Mouse (Mus musculus) embryonic facial prominence, embryonic 12.5 days (tissue): ENCODE measurements around the gene Unc5cl. TPM values are rescaled to one million over a fixed set of nuclear protein-coding genes. Genes with fewer than 3 reads are reported as not detected.
A peak's percentile ranks its signal among the peaks of the same experiment; 100 is the strongest.

ENCODE experiments used
- ATAC-seq: fragments of 200-750 bp; cut with Nextera tagmentation; 2 replicates; pipeline ENCODE4 v1.8.0; 2017; ENCODE audit not compliant: insufficient number of reproducible peaks, insufficient read depth, low FRiP score, low TSS enrichment
- H3K27ac ChIP-seq: fragments of 300-500 bp; sonication (generic); 2 replicates; pipeline ENCODE4 v1.5.1; 2016; ENCODE audit warnings: mild to moderate bottlenecking
- H3K27me3 ChIP-seq: fragments of 300-500 bp; sonication (generic); 2 replicates; pipeline ENCODE4 v1.6.1; 2016; ENCODE audit warnings: mild to moderate bottlenecking, moderate library complexity
- H3K36me3 ChIP-seq: fragments of 300-500 bp; sonication (generic); 2 replicates; pipeline ENCODE4 v1.6.1; 2016; ENCODE audit warnings: mild to moderate bottlenecking
- H3K4me1 ChIP-seq: fragments of 300-500 bp; sonication (generic); 2 replicates; pipeline ENCODE4 v1.6.1; 2016
- H3K4me2 ChIP-seq: fragments of 300-500 bp; sonication (generic); replicated peaks from 2 replicates; pipeline ENCODE4 v1.6.1; 2016; ENCODE audit warnings: mild to moderate bottlenecking, moderate library complexity
- H3K4me3 ChIP-seq: fragments of 300-500 bp; sonication (generic); 2 replicates; pipeline ENCODE4 v1.5.1; 2016; ENCODE audit warnings: mild to moderate bottlenecking
- H3K9ac ChIP-seq: fragments of 300-500 bp; sonication (generic); 2 replicates; pipeline ENCODE4 v1.6.1; 2016; ENCODE audit warnings: mild to moderate bottlenecking, moderate library complexity
- H3K9me3 ChIP-seq: fragments of 300-500 bp; sonication (generic); 2 replicates; pipeline ENCODE4 v1.6.1; 2016; ENCODE audit warnings: mild to moderate bottlenecking, moderate library complexity
- WGBS: fragments of 180-500 bp; shearing (Covaris S2); methylation state at CpG from one replicate; pipeline ENCODE4 v1.1.7; 2016; 5-methylcytosine and 5-hydroxymethylcytosine counted together
- polyA plus RNA-seq: library from polyadenylated mRNA; unstranded; fragments of >200 nt; fragmentation: Nextera tagmentation; extraction: Ambion mirVana; gene quantifications from 2 replicates; pipeline ENCODE4 v1.2.1, GENCODE M21; 2016

Gene Unc5cl
- polyA plus RNA-seq, 1 experiment from 2014 or later, result 0.47 TPM

DNA sequence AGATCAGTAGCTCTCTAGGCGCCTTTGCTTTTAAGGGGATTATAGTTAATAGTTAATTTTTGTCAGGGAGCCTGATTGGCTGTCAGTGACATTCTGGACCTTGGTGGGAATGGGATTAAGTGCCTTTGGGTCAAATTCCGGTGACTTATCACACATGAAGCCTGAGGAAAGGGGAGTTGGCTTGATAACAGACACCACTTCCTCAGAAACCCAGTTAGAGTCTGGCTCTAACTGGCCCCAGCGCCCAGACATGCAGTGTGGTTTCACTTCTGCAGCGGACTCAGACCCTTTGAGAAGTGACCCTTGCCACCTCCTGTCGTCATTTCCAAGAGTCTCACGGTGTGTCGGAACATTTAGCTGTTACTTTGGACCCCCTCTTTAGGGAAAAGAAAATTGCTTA lies 36.5 kb upstream of the Unc5cl start:
- Histone ChIP-seq H3K27me3 (no peaks in the 10 kb centered on the region), H3K36me3 (peaks cover 34% of the 10 kb centered on the region), H3K4me3 (no peak overlapping the region), H3K4me2 (no peak overlapping the region), H3K27ac (no peak overlapping the region), H3K4me1 (no peaks in the 10 kb centered on the region), H3K9ac (no peak overlapping the region), H3K9me3 (no peaks in the 10 kb centered on the region)
- 66% methylated on average over 7 of the region's 7 CpGs for WGBS
- no peak for ATAC-seq

DNA sequence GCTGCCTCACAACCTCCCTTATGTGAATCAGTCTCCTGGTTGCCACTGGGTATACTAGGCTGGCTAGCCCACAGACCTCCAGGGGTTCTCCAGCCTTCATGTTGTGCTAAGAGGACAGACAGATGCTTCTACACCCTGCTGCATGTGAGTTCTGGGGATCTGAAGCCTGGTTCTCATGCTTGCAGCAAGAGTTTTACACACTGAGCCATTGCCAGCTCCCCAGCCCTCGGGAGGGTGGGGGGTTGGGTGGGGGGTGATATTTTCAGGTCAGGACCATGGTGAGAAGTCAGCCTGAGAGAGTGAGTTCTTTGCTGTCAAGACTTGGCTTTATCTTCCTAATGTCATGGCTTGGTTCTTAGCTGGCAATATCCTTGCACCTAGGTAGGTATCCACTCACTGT lies 35.9 kb upstream of the Unc5cl start:
- H3K36me3 ChIP-seq, result peaks cover 30% of the 10 kb centered on the region
- WGBS, result 76% methylated on average over 1 of the region's 1 CpGs
- H3K4me3 ChIP-seq, result no peak overlapping the region
- H3K4me1 ChIP-seq, result no peaks in the 10 kb centered on the region
- H3K27ac ChIP-seq, result no peak overlapping the region
- ATAC-seq, result no peak
- H3K9ac ChIP-seq, result no peak overlapping the region
- no peaks in the 10 kb centered on the region for H3K27me3 ChIP-seq
- no peak overlapping the region for H3K4me2 ChIP-seq
- H3K9me3 ChIP-seq, result no peaks in the 10 kb centered on the region

DNA sequence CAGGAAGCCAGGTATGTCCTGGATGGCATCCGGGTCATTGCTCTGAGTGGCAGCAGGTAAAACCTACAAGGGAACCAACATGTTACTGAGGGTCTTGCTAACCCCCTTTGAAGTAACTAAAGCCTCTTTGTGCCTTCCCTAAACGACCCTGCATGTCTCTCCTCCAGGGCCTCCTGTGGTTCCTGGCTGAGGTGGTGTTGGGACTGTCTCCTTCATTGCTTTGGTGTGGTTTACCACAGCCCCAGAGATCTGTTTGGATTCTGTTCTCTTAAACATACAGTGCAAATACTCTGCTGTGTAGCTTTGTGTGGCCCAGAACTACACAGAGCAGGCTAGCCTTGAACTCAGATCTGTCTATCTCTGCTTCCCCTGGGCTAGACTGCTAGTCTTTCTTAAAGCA lies 35.1 kb upstream of the Unc5cl start:
- Histone ChIP-seq H3K27ac (no peak overlapping the region), H3K9ac (no peak overlapping the region), H3K9me3 (no peaks in the 10 kb centered on the region), H3K27me3 (no peaks in the 10 kb centered on the region), H3K4me3 (no peak overlapping the region), H3K4me1 (no peaks in the 10 kb centered on the region), H3K4me2 (no peak overlapping the region), H3K36me3 (peaks cover 22% of the 10 kb centered on the region)
- WGBS, result 74% methylated on average over 2 of the region's 2 CpGs
- ATAC-seq, result no peak

DNA sequence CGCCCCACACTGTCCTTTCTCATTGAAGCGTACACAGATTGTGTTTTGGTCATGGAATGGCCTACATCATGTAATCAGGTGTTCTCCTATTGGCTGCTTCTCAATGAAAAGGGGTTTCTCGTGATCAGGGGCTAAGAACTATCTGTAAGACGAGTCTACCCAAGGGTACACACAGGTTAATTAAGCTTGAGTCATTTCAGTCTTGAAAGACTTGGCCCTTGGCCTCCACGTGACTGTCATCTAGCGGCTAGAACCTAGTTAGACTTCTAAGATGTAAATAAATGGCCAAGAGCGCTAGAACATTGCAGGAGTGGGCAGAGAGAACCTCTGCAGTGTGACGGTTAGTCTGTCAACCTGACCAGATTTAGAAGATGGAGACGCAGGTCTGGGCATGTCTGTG lies 30.5 kb upstream of the Unc5cl start:
- Histone ChIP-seq H3K27me3 (no peaks in the 10 kb centered on the region), H3K4me1 (peaks cover 21% of the 10 kb centered on the region), H3K9ac (no peak overlapping the region), H3K4me3 (no peak overlapping the region), H3K4me2 (no peak overlapping the region), H3K27ac (no peak overlapping the region), H3K36me3 (no peaks in the 10 kb centered on the region), H3K9me3 (no peaks in the 10 kb centered on the region)
- no peak for ATAC-seq
- 86% methylated on average over 9 of the region's 9 CpGs for WGBS

DNA sequence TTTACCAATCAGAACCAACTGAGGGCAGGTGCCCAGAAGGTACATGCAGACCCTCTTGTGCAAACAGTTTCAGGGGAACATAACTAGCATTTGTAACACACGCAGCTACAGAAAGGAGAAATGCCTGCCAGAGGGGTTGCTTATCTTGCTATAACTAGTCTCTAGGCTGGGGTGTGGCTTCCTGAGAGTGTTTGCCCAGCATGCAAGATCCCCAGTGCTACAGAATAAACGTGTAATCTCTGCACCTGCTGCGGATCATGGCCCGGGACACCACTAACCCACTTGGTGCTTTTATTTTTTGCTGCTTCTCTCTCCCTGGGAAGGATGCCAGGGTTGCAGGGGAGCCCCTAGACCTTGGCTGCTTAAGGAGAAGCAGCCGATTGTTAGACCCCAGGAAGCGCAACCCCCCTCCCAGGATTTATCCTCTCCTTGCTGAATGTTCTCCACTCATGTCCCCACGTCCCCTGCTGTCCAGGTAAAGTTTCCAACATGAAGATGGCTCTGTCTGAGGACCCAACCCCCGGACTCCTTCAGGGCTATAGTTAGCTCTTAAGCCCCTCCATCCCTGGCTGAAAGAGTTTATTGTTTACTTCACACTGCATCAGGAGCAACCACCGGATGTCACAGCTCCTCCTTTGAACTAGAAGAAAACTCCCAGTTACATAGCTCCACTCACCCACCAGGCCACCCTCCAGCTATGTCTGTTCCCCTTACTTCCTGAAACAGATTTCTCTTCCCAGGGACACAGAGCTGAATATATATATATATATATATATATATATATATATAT lies 28.7 kb upstream of the Unc5cl start:
- 39% methylated on average over 9 of the region's 9 CpGs for WGBS
- ATAC-seq, result no peak
- no peaks in the 10 kb centered on the region for H3K36me3 ChIP-seq
- H3K9ac ChIP-seq, result no peak overlapping the region
- no peak overlapping the region for H3K27ac ChIP-seq
- no peak overlapping the region for H3K4me2 ChIP-seq
- no peaks in the 10 kb centered on the region for H3K9me3 ChIP-seq
- no peak overlapping the region for H3K4me3 ChIP-seq
- H3K4me1 ChIP-seq, result peaks cover 21% of the 10 kb centered on the region
- H3K27me3 ChIP-seq, result no peaks in the 10 kb centered on the region

DNA sequence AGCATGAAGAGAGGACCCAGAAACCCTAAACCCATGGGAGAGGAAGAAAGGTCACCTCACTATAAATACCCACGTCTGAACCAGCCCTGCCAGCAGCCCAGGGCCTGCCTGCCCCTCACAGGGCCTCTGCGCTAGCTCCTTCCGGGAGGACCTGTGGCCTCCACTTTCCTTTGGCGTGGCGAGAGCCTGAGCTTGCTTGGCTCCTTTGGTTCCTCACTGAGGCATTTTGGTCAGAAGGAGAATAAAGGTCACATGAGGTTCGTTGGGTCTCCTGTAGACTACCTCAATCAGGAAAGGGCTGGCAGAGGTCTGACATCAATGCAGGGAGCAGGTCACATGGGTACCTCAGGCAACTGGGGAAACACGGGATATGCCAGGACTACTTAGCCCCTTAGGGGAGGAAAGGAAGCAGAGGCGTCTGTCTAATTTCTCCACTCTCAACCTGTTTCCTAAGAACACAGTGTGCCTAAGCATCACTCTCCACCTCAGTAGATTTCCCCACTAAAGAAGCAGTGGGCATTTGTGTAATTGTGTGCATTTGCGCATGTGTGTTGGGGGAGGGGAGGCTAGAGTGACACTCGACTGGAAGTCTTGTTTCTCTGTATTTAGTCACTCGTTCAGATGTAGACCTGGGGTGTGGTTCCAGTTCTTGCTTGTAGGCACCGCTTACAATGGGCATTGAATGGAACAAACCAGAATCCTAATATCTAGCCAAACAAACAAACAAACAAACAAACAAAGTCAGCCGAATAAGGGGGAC lies 27.5 kb upstream of the Unc5cl start:
- Histone ChIP-seq H3K4me3 (no peak overlapping the region), H3K27me3 (no peaks in the 10 kb centered on the region), H3K36me3 (no peaks in the 10 kb centered on the region), H3K27ac (no peak overlapping the region), H3K4me1 (peaks cover 21% of the 10 kb centered on the region), H3K9me3 (no peaks in the 10 kb centered on the region), H3K9ac (no peak overlapping the region), H3K4me2 (no peak overlapping the region)
- 43% methylated on average over 13 of the region's 13 CpGs for WGBS
- ATAC-seq, result no peak

DNA sequence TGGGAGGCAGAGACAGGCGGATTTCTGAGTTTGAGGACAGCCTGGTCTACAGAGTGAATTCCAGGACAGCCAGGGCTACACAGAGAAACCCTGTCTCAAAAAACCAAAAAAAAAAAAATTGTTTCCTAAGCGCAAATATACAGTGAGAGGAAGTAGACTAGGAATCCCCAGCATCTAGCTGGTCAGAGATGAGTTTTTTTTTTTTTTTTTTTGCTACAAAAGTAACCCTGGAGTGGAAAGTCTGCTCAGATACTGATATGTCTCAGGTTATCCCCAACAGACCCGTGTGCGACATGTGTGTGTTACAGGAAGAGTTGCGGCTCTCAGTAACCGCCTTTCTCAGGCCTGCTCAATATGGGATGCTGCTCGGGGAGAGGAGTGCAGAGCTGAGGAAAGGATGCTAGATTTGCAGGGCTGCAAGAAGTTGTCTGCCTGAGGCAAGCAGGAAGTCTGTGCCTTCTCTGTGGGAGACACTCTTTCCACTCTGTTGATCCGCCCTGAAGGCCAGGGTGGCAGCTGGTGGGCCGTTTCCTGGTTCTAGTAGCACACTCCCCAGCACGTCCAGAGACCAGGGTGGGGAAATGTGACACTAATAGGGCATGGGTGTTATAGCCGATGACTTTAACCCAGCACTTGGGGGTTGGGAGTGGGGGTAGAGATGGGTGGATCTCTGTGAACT lies 26.7 kb upstream of the Unc5cl start:
- no peaks in the 10 kb centered on the region for H3K27me3 ChIP-seq
- no peaks in the 10 kb centered on the region for H3K9me3 ChIP-seq
- H3K9ac ChIP-seq, result no peak overlapping the region
- H3K36me3 ChIP-seq, result no peaks in the 10 kb centered on the region
- WGBS, result 44% methylated on average over 11 of the region's 11 CpGs
- H3K27ac ChIP-seq, result no peak overlapping the region
- no peak for ATAC-seq
- no peak overlapping the region for H3K4me2 ChIP-seq
- peaks cover 21% of the 10 kb centered on the region for H3K4me1 ChIP-seq
- H3K4me3 ChIP-seq, result no peak overlapping the region

DNA sequence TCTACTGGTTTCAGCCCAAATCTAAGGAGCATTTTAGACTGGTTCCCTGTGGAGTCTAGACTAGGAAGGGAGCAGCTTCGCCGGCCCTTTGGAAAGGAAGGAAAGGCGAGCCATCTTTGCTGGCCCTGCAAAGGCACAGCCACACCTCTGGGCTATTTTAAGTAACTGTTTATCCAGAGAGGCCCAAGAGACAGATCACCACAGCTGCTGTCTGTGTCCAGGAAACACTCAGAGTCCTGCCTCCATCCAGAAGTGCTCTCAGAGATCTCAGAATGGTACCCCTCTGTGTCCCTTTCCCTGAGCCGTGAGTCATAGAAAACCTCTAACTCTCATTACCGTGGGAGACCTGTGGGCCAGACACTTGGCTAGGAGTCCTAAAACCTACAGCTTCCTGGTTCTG lies 24.3 kb upstream of the Unc5cl start:
- H3K27me3 ChIP-seq, result no peaks in the 10 kb centered on the region

DNA sequence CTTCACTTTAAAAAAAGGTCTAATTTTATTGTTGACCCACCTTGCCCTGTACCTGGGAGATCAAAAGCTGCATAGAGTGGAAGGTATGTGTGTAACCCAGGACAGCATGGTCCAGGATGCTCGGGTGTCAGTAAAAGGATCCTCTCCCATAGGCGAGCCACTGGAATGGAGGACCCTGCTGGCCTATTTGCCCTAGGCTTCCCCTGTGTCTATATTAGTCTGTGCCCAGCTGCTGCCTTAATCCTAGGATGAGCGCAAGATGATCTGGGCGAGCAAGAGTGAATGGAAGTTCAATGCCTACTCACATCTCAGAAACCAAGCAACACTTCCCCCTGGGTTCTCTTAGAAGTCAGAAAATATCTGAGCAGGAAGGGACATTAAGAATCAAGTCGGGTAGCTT lies 23.6 kb upstream of the Unc5cl start:
- ATAC-seq, result no peak
- peak overlapping the region; percentile 43; the same call in 1 of the 2 replicates for H3K27ac ChIP-seq
- H3K27me3 ChIP-seq, result no peaks in the 10 kb centered on the region
- no peak overlapping the region for H3K9ac ChIP-seq
- no peak overlapping the region for H3K4me3 ChIP-seq
- H3K4me2 ChIP-seq, result no peak overlapping the region
- H3K36me3 ChIP-seq, result no peaks in the 10 kb centered on the region
- peaks cover 16% of the 10 kb centered on the region for H3K4me1 ChIP-seq
- WGBS, result 66% methylated on average over 5 of the region's 5 CpGs
- no peaks in the 10 kb centered on the region for H3K9me3 ChIP-seq

More for the DNA sequence above, 24.3 kb upstream of the Unc5cl start:
- H3K4me1 ChIP-seq, result peaks cover 21% of the 10 kb centered on the region
- peak overlapping the region; percentile 43 for H3K27ac ChIP-seq
- H3K9ac ChIP-seq, result no peak overlapping the region
- H3K4me2 ChIP-seq, result no peak overlapping the region
- H3K9me3 ChIP-seq, result no peaks in the 10 kb centered on the region
- no peak for ATAC-seq
- 26% methylated on average over 5 of the region's 5 CpGs for WGBS
- H3K4me3 ChIP-seq, result no peak overlapping the region
- no peaks in the 10 kb centered on the region for H3K36me3 ChIP-seq

DNA sequence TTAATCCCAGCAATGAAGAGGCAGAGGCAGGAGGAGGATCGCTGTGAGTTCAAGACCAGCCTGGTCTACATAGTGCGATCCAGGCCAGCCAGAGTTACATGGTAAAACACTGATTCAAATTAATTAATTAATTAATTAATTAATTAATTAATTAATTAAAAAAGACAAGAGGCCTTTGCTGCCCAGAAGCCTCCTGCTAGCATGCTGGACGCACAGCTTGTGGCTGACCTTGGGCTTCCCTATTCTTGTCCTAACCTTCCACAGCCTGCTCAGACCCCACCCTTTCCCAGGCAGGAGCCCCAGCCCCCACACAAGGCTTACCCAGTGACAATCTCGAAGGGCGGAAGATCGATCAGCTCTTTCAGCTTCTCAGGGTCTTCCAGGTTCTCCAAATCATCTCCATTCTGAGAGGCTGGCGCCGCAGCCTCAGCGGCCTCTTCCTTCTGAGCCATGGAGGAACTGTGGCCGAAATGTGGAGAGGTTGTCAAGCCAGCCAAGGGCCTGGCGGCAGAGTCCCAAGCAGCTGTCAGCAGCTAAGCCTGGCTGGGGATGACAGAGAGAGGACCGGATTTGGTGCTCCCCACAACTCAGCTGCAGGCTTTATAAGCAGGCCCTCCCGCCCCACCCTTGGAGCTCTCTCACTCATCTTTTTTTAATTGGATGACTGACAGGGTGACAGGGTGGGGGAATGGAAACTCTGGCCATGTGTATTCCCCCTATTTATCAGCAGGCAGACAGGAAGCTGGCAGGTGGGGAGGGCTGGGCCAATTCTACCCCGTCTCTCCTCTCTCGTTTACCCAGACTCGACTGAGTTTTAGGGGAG lies 22.3 kb upstream of the Unc5cl start, which contains the start of gene Apobec2:
Gene Apobec2, minus strand, starts transcription at position 773 of the 823 bp plus-strand sequence.
- Histone ChIP-seq H3K36me3 (no peaks in the 10 kb centered on the region), H3K4me2 (no peak within 1 kb of the TSS), H3K9me3 (no peaks in the 10 kb centered on the region), H3K4me3 (no peak within 1 kb of the TSS), H3K4me1 (peaks cover 11% of the 10 kb centered on the region; the same call in 1 of the 2 replicates), H3K9ac (no peak within 1 kb of the TSS), H3K27me3 (no peaks in the 10 kb centered on the region), H3K27ac (no peak within 1 kb of the TSS)
- ATAC-seq, result no peak
- 59% methylated on average over 16 of the region's 16 CpGs for WGBS

DNA sequence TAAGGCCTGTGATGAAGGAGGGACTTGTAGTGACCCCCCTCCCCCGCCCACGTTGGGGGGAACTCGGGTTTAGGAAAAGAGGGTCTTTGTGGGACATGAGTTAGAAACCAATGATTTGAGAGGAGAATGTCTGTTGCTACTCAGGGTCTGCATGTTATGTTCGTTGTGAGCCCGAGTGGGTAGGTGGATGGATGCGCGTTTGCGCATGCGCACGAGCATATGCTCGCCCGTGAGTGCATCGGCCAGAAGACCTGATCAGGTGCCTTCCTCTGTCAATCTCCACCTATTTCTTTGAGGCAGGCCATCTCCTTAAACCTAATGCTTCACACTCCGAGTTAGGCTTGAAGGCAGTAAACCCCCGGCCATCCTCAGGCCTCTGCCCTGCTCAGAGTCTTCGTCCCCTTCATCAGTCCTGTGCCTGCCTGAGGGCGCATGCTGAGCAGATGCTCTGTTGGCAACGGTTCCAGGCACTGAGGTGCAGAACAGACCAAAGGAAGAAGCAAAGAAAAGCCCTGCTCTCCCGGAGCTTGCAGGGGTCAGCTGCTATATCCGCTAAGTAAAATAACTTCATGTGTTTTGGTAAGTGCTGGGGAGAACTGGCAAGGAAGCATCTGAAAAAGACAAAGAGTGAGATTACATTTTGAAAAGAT lies 21.6 kb upstream of the Unc5cl start:
- no peak overlapping the region for H3K27ac ChIP-seq
- H3K4me1 ChIP-seq, result peaks cover 13% of the 10 kb centered on the region; the same call in 1 of the 2 replicates
- no peaks in the 10 kb centered on the region for H3K36me3 ChIP-seq
- no peak overlapping the region for H3K4me2 ChIP-seq
- H3K9ac ChIP-seq, result no peak overlapping the region
- H3K27me3 ChIP-seq, result no peaks in the 10 kb centered on the region
- H3K9me3 ChIP-seq, result no peaks in the 10 kb centered on the region
- no peak overlapping the region for H3K4me3 ChIP-seq
- WGBS, result 70% methylated on average over 20 of the region's 20 CpGs
- no peak for ATAC-seq
